Mouse (Mus musculus) heart, embryonic 11.5 days (tissue): ENCODE measurements around the gene Cntfr. TPM values are rescaled to one million over a fixed set of nuclear protein-coding genes. Genes with fewer than 3 reads are reported as not detected.
A peak's percentile ranks its signal among the peaks of the same experiment; 100 is the strongest.

Experiments used
- ATAC-seq: fragments of 200-750 bp; cut with Nextera tagmentation; replicated peaks from 2 replicates; pipeline ENCODE4 v1.8.0; 2017; ENCODE audit warnings: moderate library complexity; ENCODE audit not compliant: insufficient number of reproducible peaks, low FRiP score, low TSS enrichment
- H3K27ac ChIP-seq: fragments of 300-500 bp; sonication (generic); 2 replicates; pipeline ENCODE4 v1.5.1; 2014; ENCODE audit warnings: mild to moderate bottlenecking, low read depth, low read length
- H3K27me3 ChIP-seq: fragments of 300-500 bp; sonication (generic); 2 replicates; pipeline ENCODE4 v1.6.1; 2014; ENCODE audit warnings: mild to moderate bottlenecking, low read length, mixed read lengths; ENCODE audit not compliant: control insufficient read depth, insufficient read depth
- H3K36me3 ChIP-seq: fragments of 300-500 bp; sonication (generic); 2 replicates; pipeline ENCODE4 v1.6.1; 2014; ENCODE audit warnings: mild to moderate bottlenecking, low read length, moderate library complexity, mixed read lengths; ENCODE audit not compliant: control insufficient read depth, insufficient read depth
- H3K4me1 ChIP-seq: fragments of 300-500 bp; sonication (generic); 2 replicates; pipeline ENCODE4 v1.6.1; 2014; ENCODE audit warnings: low read length; ENCODE audit not compliant: control insufficient read depth, insufficient read depth
- H3K4me2 ChIP-seq: fragments of 300-500 bp; sonication (generic); 2 replicates; pipeline ENCODE4 v1.6.1; 2014; ENCODE audit warnings: mild to moderate bottlenecking, moderate library complexity
- H3K4me3 ChIP-seq: fragments of 300-500 bp; sonication (generic); 2 replicates; pipeline ENCODE4 v1.5.1; 2014; ENCODE audit warnings: low read depth, low read length
- H3K9ac ChIP-seq: fragments of 300-500 bp; sonication (generic); 2 replicates; pipeline ENCODE4 v1.6.1; 2014; ENCODE audit warnings: mild to moderate bottlenecking, low read depth, low read length, moderate library complexity
- H3K9me3 ChIP-seq: fragments of 300-500 bp; sonication (generic); replicated peaks from 2 replicates; pipeline ENCODE4 v1.6.1; 2016; ENCODE audit warnings: low read length; ENCODE audit not compliant: control insufficient read depth
- WGBS: fragments of 180-500 bp; shearing (Covaris S2); extraction: QIAGEN DNeasy Blood & Tissue Kit; methylation state at CpG from one replicate; pipeline ENCODE4 v1.1.7; 2014; ENCODE audit not compliant: insufficient replicate concordance; 5-methylcytosine and 5-hydroxymethylcytosine counted together
- polyA plus RNA-seq: library from polyadenylated mRNA; unstranded; fragments of >200 nt; fragmentation: Nextera tagmentation; extraction: Ambion mirVana; gene quantifications from 2 replicates; pipeline ENCODE4 v1.2.1, GENCODE M21; 2014

Gene Cntfr
- polyA plus RNA-seq, 1 experiment from 2014 or later = 4.1 TPM

GRCm38 (mm10) chr4:41641199-41641822 is 55.6 kb downstream of the Cntfr start:
- Histone ChIP-seq H3K27ac (no peak overlapping the region), H3K27me3 (peaks cover 17% of the 10 kb centered on the region), H3K9me3 (no peaks in the 10 kb centered on the region), H3K4me1 (peaks cover 3% of the 10 kb centered on the region; the same call in 1 of the 2 replicates), H3K4me2 (no peak overlapping the region), H3K36me3 (no peaks in the 10 kb centered on the region), H3K9ac (no peak overlapping the region), H3K4me3 (no peak overlapping the region)
- WGBS = 87% methylated on average over 6 of the region's 6 CpGs
- no peak for ATAC-seq

GRCm38 (mm10) chr4:41639913-41640507 is 56.9 kb downstream of the Cntfr start, which contains the start of gene Enho:
Gene Enho (minus strand): TSS chr4:41640324.
- peaks cover 10% of the 10 kb centered on the region for H3K4me1 ChIP-seq
- H3K4me3 ChIP-seq = peak within 1 kb of the TSS; percentile 38
- H3K4me2 ChIP-seq = peak within 1 kb of the TSS; percentile 77
- H3K9ac ChIP-seq = peak within 1 kb of the TSS; percentile 47
- no peaks in the 10 kb centered on the region for H3K9me3 ChIP-seq
- peaks cover 17% of the 10 kb centered on the region for H3K27me3 ChIP-seq
- H3K27ac ChIP-seq = 0 out of 2 replicates have a peak within 1 kb of the TSS, but pooled peaks have one; percentile 0
- ATAC-seq = peak; percentile 89
- no peaks in the 10 kb centered on the region for H3K36me3 ChIP-seq
- under 1% methylated on average over 69 of the region's 74 CpGs for WGBS

GRCm38 (mm10) chr4:41639214-41639841 is 57.6 kb downstream of the Cntfr start:
- H3K27ac ChIP-seq = 0 out of 2 replicates have a peak overlapping the region, but pooled peaks have one; percentile 0
- H3K4me1 ChIP-seq = peaks cover 10% of the 10 kb centered on the region
- H3K9me3 ChIP-seq = no peaks in the 10 kb centered on the region
- 21% methylated on average over 10 of the region's 10 CpGs for WGBS
- no peaks in the 10 kb centered on the region for H3K36me3 ChIP-seq
- H3K4me3 ChIP-seq = peak overlapping the region; percentile 38
- H3K4me2 ChIP-seq = peak overlapping the region; percentile 77
- H3K27me3 ChIP-seq = peaks cover 17% of the 10 kb centered on the region
- H3K9ac ChIP-seq = peak overlapping the region; percentile 47
- 0 out of 2 replicates have a peak, but pooled peaks have one; percentile 1 for ATAC-seq

- no peaks in the 10 kb centered on the region for H3K9me3 ChIP-seq
- 0 out of 2 replicates have a peak overlapping the region, but pooled peaks have one; percentile 6 for H3K9ac ChIP-seq
- H3K4me3 ChIP-seq = no peak overlapping the region
- no peaks in the 10 kb centered on the region for H3K36me3 ChIP-seq
- H3K27me3 ChIP-seq = peaks cover 17% of the 10 kb centered on the region
- no peak for ATAC-seq
- no peak overlapping the region for H3K27ac ChIP-seq
- 87% methylated on average over 6 of the region's 6 CpGs for WGBS
- peaks cover 10% of the 10 kb centered on the region for H3K4me1 ChIP-seq
- H3K4me2 ChIP-seq = no peak overlapping the region
These were observed 58.1 kb downstream of the Cntfr start for GRCm38 (mm10) chr4:41638828-41639213.

- WGBS = 86% methylated on average over 10 of the region's 10 CpGs
- Histone ChIP-seq H3K4me3 (no peak overlapping the region), H3K27ac (no peak overlapping the region), H3K9me3 (no peaks in the 10 kb centered on the region), H3K36me3 (no peaks in the 10 kb centered on the region), H3K4me1 (peaks cover 10% of the 10 kb centered on the region), H3K27me3 (peaks cover 17% of the 10 kb centered on the region), H3K4me2 (no peak overlapping the region), H3K9ac (no peak overlapping the region)
- no peak for ATAC-seq
These were observed 58.6 kb downstream of the Cntfr start for GRCm38 (mm10) chr4:41638186-41638731.

GRCm38 (mm10) chr4:41636882-41637635 is 59.8 kb downstream of the Cntfr start:
- Histone ChIP-seq H3K9ac (no peak overlapping the region), H3K36me3 (no peaks in the 10 kb centered on the region), H3K4me2 (no peak overlapping the region), H3K27me3 (peaks cover 17% of the 10 kb centered on the region), H3K4me3 (no peak overlapping the region), H3K9me3 (no peaks in the 10 kb centered on the region), H3K4me1 (peaks cover 13% of the 10 kb centered on the region), H3K27ac (no peak overlapping the region)
- no peak for ATAC-seq
- 73% methylated on average over 10 of the region's 10 CpGs for whole genome bisulfite sequencing

- no peak for ATAC-seq
- Histone ChIP-seq H3K4me1 (peaks cover 20% of the 10 kb centered on the region), H3K36me3 (no peaks in the 10 kb centered on the region), H3K9ac (no peak overlapping the region), H3K4me2 (no peak overlapping the region), H3K4me3 (no peak overlapping the region), H3K27me3 (peaks cover 17% of the 10 kb centered on the region), H3K9me3 (no peaks in the 10 kb centered on the region), H3K27ac (no peak overlapping the region)
- 26% methylated on average over 7 of the region's 7 CpGs for WGBS
These were observed 60.5 kb downstream of the Cntfr start for GRCm38 (mm10) chr4:41636366-41636765.

- Histone ChIP-seq H3K4me2 (0 out of 2 replicates have a peak overlapping the region, but pooled peaks have one; percentile 7), H3K27me3 (peaks cover 17% of the 10 kb centered on the region), H3K36me3 (no peaks in the 10 kb centered on the region), H3K9ac (0 out of 2 replicates have a peak overlapping the region, but pooled peaks have one; percentile 18), H3K4me3 (no peak overlapping the region), H3K9me3 (no peaks in the 10 kb centered on the region), H3K27ac (no peak overlapping the region), H3K4me1 (peaks cover 25% of the 10 kb centered on the region)
- 51% methylated on average over 2 of the region's 2 CpGs for WGBS
- no peak for ATAC-seq
These were observed 61.0 kb downstream of the Cntfr start for GRCm38 (mm10) chr4:41635906-41636305.
